Mouse (Mus musculus) heart, embryonic 10.5 days (tissue): ENCODE results near the gene Gm20605. TPM values are rescaled to one million over a fixed set of nuclear protein-coding genes. Genes with fewer than 3 reads are reported as not detected.
"Not testable (repeated sequence)": the region's sequence is repeated elsewhere in the genome, so short reads cannot be mapped to it uniquely, and the experiment has no call there.

ENCODE experiments used
- DNase-seq: peaks from one replicate; pipeline ENCODE4 v3.0.0-alpha.2; 2017; ENCODE audit warnings: low spot score
- H3K27ac ChIP-seq: fragments of 300-500 bp; sonication (generic); 2 replicates; pipeline ENCODE4 v1.5.1; 2016; ENCODE audit warnings: mild to moderate bottlenecking
- H3K27me3 ChIP-seq: fragments of 300-500 bp; sonication (generic); 2 replicates; pipeline ENCODE4 v1.6.1; 2016; ENCODE audit warnings: mild to moderate bottlenecking; ENCODE audit not compliant: poor library complexity, insufficient read depth, severe bottlenecking
- H3K36me3 ChIP-seq: fragments of 300-500 bp; sonication (generic); 2 replicates; pipeline ENCODE4 v1.6.1; 2016; ENCODE audit warnings: mild to moderate bottlenecking, moderate library complexity
- H3K4me1 ChIP-seq: fragments of 300-500 bp; sonication (generic); 2 replicates; pipeline ENCODE4 v1.6.1; 2016; ENCODE audit warnings: mild to moderate bottlenecking
- H3K4me3 ChIP-seq: fragments of 300-500 bp; sonication (generic); 2 replicates; pipeline ENCODE4 v1.5.1; 2016; ENCODE audit warnings: mild to moderate bottlenecking, moderate library complexity
- H3K9me3 ChIP-seq: fragments of 300-500 bp; sonication (generic); 2 replicates; pipeline ENCODE4 v1.6.1; 2016; ENCODE audit warnings: mild to moderate bottlenecking, moderate library complexity
- WGBS: fragments of 180-500 bp; shearing (Covaris S2); methylation state at CpG from one replicate; pipeline ENCODE4 v1.1.7; 2016; 5-methylcytosine and 5-hydroxymethylcytosine counted together
- polyA plus RNA-seq: library from polyadenylated mRNA; unstranded; fragments of >200 nt; fragmentation: Nextera tagmentation; extraction: Ambion mirVana; gene quantifications from 2 replicates; pipeline ENCODE4 v1.2.1, GENCODE M21; 2016

The Gm20605 gene
- polyA plus RNA-seq, 1 experiment from 2014 or later = 9.8 TPM

DNA sequence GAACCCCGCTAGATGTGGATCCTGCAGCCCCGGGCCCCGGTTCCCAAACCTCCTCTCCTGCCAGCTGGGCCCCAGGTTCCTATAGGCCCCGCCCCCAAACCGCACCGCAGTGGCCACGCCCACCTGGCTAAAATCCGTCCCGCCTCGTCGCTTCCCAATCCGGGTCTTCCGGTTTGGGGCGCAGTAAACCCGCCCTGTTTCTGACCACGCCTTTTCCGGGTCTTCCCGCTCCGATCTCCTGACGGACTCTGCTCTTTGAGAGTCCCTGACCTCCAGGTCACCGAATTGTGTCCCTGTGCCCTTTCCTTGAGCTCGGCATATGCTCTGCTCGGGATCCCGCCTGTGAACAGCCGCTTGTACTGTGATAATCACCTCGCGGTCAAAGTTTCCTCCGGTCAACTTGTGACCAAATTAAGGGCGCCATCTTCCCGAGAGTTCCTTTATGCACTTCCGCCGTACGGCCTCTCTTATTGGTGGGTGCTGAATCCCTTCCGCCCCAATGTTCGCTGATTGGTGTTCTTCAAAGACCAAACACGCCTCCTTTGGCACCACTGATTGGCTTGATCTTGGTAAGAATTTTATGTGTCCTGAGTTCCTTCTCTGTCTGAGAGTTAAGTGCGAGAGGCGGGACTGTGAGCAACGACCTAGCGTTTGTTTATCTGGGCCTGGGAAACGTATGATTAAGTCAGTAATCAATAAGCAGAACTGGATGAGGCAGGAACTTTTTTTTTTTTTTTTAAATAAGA, 28.2 kb upstream of the Gm20605 start, which contains the start of gene Mospd3:
TSS of gene Mospd3 (minus strand) at position 440 of the 746 bp plus-strand sequence.
- peak within 1 kb of the TSS; percentile 96 for H3K27ac ChIP-seq
- peak; percentile 99 for DNase-seq
- WGBS = under 1% methylated on average over 41 of the region's 41 CpGs
- peaks cover 26% of the 10 kb centered on the region for H3K36me3 ChIP-seq
- peak within 1 kb of the TSS; percentile 85 for H3K4me3 ChIP-seq
- H3K9me3 ChIP-seq = no peaks in the 10 kb centered on the region
- no peaks in the 10 kb centered on the region for H3K27me3 ChIP-seq
- H3K4me1 ChIP-seq = peaks cover 24% of the 10 kb centered on the region

DNA sequence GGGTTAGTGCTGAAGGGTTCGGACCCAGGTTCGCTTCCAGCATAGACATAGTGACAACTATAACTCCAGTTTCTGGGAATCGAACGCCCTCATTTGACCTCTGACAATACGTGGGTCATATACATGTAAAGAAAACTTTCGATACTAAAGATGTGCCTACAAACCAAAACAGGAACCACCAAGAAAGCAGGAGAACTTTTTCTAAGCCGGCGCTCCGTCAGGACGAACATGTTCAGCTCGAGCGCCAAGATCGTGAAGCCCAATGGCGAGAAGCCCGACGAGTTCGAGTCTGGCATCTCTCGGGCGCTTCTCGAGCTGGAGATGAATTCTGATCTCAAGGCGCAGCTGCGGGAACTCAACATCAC, 27.6 kb upstream of the Gm20605 start:
- peak overlapping the region; percentile 85 for H3K4me3 ChIP-seq
- no peaks in the 10 kb centered on the region for H3K9me3 ChIP-seq
- peaks cover 31% of the 10 kb centered on the region for H3K36me3 ChIP-seq
- no peaks in the 10 kb centered on the region for H3K27me3 ChIP-seq
- under 1% methylated on average over 22 of the region's 22 CpGs for WGBS
- no peak for DNase-seq
- peak overlapping the region; percentile 96 for H3K27ac ChIP-seq
- peaks cover 24% of the 10 kb centered on the region for H3K4me1 ChIP-seq

DNA sequence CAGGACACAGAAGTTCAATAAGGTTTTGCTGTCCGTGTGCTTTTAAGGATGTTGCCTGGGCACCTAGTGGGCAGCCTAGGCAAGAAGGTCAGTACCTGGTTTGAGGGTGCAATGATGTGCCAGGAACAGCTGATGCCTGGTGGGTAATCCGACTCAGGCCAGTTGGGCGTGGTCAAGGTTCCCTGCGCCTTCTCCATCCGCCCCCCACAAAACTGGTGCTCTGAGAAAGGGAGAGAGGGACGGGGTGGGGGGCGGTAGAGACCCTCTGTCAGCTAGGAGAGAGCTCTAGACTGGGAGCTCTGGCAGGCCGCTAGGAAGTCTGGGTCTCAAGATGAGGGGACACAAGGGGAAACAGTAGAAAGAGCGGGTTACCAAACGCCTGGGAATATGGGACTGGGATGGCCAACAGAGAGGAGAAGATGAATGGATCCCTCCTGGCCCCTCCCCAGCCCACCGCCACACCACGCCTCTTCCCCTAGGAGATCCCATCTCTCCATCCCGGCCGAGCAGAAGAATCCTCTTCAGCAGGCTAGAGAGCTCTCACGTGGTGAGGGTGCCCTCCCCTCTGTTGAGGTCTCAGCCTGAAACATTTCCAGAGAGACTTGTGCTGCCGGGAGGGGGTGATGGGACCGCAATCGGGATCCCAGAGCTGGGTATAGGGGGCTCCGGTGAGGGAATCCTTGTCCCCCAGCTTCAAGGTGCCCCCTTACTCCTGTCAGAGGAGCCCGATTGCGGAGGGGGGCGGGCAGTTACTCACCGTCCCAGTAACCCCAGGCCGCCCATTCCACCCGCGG, 20.9 kb upstream of the Gm20605 start:
- Histone ChIP-seq H3K9me3 (no peaks in the 10 kb centered on the region), H3K27me3 (peaks cover 16% of the 10 kb centered on the region), H3K36me3 (peaks cover 41% of the 10 kb centered on the region), H3K4me3 (peak overlapping the region; percentile 52), H3K4me1 (peaks cover 50% of the 10 kb centered on the region), H3K27ac (peak overlapping the region; percentile 72)
- no peak for DNase-seq
- WGBS = 17% methylated on average over 26 of the region's 26 CpGs

DNA sequence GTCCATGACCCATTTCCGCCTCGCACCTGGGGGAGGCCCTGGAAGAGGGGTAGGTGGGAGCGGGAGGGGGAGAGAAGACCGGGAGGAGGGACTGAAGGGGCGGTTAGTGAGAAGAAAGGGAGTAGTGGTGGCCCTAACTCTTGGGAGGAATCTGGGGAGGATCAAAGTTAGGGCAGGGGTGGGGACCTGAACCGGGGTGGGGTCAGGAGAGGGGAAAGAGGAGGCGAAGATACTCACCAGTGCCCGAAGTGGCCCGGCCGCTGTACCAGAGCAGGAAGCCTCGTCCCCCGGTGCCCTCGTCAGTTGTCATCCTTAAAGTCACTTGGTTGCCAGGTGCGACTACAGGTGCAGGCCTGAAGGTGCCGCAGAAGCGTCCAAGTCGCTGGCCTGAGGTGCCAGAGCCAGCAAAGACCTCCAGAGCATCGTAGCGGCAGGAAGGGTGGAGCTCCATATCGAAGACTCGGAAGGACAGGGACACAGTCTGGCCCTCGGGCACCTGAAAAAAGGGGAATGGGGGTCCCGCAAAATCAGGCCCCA, 20.3 kb upstream of the Gm20605 start:
- no peak for DNase-seq
- peaks cover 16% of the 10 kb centered on the region for H3K27me3 ChIP-seq
- H3K9me3 ChIP-seq = no peaks in the 10 kb centered on the region
- H3K36me3 ChIP-seq = peaks cover 39% of the 10 kb centered on the region
- H3K4me3 ChIP-seq = peak overlapping the region; percentile 52
- 15% methylated on average over 23 of the region's 23 CpGs for WGBS
- peak overlapping the region; percentile 72 for H3K27ac ChIP-seq
- H3K4me1 ChIP-seq = peaks cover 57% of the 10 kb centered on the region

DNA sequence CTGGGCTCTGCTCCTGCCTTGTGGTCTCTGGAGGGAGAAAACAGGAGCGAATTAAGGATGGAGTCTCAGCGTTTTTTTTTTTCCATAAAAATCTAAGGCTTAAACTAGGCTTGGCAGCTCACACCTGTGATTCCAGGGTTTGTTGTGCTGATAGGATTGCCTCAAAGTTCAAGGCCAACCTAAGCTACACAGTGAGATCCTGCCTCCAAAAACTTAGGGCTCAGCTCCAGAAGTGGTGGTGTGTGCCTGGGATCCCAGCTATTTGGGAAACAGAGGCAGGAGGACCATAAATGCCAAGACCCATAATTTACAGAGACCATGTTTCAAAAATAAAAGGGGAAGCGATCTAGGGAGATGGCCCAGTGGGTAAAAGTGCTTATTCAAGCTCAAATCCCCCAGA, 19.7 kb upstream of the Gm20605 start:
- Histone ChIP-seq H3K4me3 (peak overlapping the region; percentile 52; the same call in 1 of the 2 replicates), H3K4me1 (peaks cover 60% of the 10 kb centered on the region), H3K27me3 (peaks cover 16% of the 10 kb centered on the region), H3K9me3 (no peaks in the 10 kb centered on the region), H3K36me3 (peaks cover 34% of the 10 kb centered on the region), H3K27ac (peak overlapping the region; percentile 93; the same call in 1 of the 2 replicates)
- no peak for DNase-seq
- WGBS = 61% methylated on average over 3 of the region's 3 CpGs

DNA sequence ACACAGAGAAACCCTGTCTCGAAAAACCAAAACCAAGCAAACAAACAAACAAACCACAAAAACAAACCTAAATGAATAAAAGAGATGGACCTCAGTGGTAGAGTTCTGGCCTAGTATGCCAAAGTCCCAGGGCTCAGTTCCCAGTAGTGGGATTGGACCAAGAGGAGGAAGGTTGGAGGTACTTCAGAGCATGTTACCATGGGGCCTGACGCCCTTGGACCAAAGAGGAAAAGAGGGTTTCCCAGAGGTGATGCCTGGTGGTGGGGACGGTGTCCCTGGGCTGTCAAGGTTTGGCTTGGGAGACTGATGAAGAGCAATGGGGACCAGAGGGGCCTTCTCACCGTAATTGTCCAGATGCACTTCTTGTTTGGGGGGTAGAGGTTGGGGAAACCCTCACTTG, 18.9 kb upstream of the Gm20605 start:
- H3K4me1 ChIP-seq = peaks cover 60% of the 10 kb centered on the region
- 58% methylated on average over 4 of the region's 4 CpGs for WGBS
- peak overlapping the region; percentile 54 for H3K4me3 ChIP-seq
- DNase-seq = no peak
- H3K27me3 ChIP-seq = peaks cover 16% of the 10 kb centered on the region
- peak overlapping the region; percentile 93 for H3K27ac ChIP-seq
- H3K9me3 ChIP-seq = no peaks in the 10 kb centered on the region
- peaks cover 29% of the 10 kb centered on the region for H3K36me3 ChIP-seq

DNA sequence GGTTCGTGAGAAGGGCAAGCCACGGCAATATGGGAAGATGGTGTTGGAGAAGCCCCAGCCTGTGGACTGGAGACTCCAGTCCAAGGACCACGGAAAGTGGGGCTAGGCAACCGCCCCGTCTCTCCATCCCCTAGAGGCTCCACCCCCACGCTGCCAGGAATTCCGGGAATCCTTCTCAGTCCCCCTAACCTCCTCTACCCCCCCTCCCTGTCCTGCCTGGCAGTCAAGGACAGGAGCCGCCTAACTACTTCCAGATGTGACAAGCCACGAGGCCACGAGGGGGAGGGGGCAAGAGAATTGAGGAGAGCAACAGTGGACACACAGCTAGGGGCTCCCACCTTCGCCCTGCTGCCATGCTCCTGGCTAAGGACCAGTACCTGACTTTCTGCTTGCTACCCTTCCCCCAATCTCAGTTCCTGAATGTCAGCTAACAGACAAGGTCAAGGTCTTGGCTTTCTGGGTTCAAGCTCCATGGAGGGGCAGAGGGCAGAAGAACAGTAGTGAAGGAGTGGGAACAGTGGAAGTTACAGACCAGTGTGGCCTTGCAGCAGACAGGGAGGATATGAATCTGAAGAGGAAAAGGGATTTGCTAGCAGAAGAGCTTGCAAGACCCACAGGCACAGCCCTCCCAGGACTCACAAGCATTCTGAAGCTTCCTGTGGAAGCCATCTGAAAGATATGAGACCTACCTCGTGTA, 18.3 kb upstream of the Gm20605 start:
- DNase-seq = peak; percentile 88
- H3K36me3 ChIP-seq = peaks cover 22% of the 10 kb centered on the region
- WGBS = 9% methylated on average over 12 of the region's 12 CpGs
- H3K4me1 ChIP-seq = peaks cover 60% of the 10 kb centered on the region
- H3K27me3 ChIP-seq = peaks cover 16% of the 10 kb centered on the region
- peak overlapping the region; percentile 54 for H3K4me3 ChIP-seq
- H3K27ac ChIP-seq = peak overlapping the region; percentile 93
- H3K9me3 ChIP-seq = no peaks in the 10 kb centered on the region

DNA sequence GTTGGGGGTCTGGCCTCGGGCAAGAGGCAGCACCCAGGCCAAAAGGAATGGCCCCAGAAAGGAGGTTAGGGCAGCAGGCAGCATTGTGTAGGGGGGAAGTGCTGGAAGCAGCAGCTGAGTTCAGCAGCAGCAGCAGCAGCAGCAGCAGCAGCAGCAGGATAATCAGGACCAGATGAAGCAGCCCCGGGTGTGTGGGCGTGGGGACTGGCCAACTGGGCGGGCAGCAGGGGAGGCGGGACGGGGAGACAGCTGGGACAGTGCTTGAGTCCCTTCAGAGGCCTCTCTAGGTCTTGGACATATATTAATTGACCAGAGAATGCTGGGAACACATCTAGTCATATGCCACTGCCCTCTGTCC, 17.8 kb upstream of the Gm20605 start:
- peaks cover 17% of the 10 kb centered on the region for H3K36me3 ChIP-seq
- WGBS = 0% methylated on average over 6 of the region's 6 CpGs
- peak overlapping the region; percentile 54 for H3K4me3 ChIP-seq
- DNase-seq = peak; percentile 85
- peaks cover 60% of the 10 kb centered on the region for H3K4me1 ChIP-seq
- no peaks in the 10 kb centered on the region for H3K9me3 ChIP-seq
- peak overlapping the region; percentile 93 for H3K27ac ChIP-seq
- H3K27me3 ChIP-seq = peaks cover 16% of the 10 kb centered on the region

DNA sequence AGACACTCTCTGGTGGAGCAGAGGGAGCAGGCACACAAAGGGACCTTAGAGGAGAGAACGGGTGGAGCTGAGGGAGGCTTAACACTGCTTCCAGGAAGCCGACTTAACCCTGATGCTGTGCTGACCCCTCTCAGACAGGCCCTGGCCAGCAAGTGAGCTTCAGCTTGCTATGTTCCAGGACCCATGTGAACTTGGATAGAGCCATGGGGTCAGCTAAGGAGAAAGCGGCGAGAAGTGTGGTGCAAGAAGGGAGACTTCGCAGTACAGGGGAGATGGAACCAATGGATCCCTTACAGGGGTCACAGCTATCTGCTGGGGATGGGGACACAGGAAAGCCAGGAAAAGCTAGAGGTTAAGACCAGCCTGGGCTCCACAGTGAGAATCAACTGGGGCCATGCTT, 15.9 kb upstream of the Gm20605 start:
- Histone ChIP-seq H3K36me3 (no peaks in the 10 kb centered on the region), H3K4me1 (peaks cover 56% of the 10 kb centered on the region), H3K4me3 (no peak overlapping the region), H3K27ac (peak overlapping the region; percentile 93), H3K9me3 (no peaks in the 10 kb centered on the region), H3K27me3 (peaks cover 15% of the 10 kb centered on the region)
- WGBS = 69% methylated on average over 5 of the region's 5 CpGs
- DNase-seq = no peak

DNA sequence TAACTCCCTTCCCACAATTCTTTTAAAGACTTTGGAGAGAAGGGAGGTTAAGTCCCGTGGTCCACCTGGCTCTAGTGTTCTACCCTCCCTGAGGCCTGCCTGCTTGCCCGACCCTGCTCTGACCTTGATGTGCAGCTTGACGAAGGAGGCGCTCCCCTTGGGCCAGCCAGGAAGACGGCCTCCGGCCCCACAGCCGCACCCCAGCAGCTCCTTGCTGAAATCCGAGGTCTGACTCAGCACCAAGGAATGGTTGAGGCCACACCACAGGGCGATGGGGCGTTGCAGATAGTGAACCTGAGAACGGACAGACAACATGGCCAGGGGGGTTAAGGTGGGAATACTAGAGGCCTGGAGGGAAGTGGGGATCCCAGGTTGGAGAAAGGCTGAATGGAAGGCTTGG, 15.4 kb upstream of the Gm20605 start, which contains the start of gene Pcolce:
TSS of gene Pcolce (minus strand) at position 235 of the 400 bp plus-strand sequence.
- peaks cover 12% of the 10 kb centered on the region for H3K27me3 ChIP-seq

DNA sequence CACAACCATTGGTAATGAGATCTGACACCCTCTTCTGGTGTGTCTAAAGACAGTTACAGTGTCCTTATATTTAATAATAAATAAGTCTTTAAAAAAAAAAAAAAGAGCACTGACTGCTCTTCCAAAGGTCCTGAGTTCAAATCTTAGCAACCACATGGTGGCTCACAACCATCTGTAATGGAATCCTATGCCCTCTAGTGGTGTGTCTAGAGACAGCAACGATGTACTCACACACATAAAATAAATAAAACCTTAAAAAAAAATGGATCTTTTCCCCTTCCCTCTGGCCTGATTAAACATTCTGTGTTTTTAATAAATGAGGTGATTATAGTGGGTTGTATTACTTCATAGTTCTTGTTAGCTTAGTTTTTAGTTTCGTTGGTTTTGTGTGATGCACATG, 14.1 kb upstream of the Gm20605 start:
- H3K4me3 ChIP-seq, H3K9me3 ChIP-seq, H3K27ac ChIP-seq, DNase-seq, H3K36me3 ChIP-seq: not testable (repeated sequence)
- peaks cover 18% of the 10 kb centered on the region for H3K27me3 ChIP-seq
- H3K4me1 ChIP-seq = peaks cover 42% of the 10 kb centered on the region
- 87% methylated on average over 2 of the region's 2 CpGs for WGBS

More for the DNA sequence above, 15.4 kb upstream of the Gm20605 start, which contains the start of gene Pcolce:
- H3K4me1 ChIP-seq = peaks cover 51% of the 10 kb centered on the region
- WGBS = 32% methylated on average over 11 of the region's 11 CpGs
- no peaks in the 10 kb centered on the region for H3K9me3 ChIP-seq
- DNase-seq = no peak
- no peaks in the 10 kb centered on the region for H3K36me3 ChIP-seq
- H3K4me3 ChIP-seq = no peak within 1 kb of the TSS
- H3K27ac ChIP-seq = peak within 1 kb of the TSS; percentile 93

DNA sequence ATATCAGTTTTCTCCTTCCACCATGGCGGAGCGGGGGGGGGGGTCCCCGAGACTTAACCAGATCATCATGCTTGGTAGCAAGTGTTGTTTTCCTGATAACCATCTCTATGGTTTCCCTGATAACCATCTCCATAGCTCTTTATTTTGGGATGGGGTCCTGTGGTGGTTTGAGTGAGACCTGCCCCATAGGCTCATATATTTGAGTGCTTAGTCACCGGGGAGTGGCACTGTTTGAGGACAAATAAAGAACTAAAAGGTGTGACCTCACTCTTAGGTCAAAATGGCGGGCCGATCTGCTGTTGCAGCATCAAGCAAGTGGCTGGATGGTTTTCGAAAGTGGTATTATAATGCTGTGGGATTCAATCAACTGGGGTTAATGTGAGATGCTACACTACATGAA, 13.6 kb upstream of the Gm20605 start:
- Histone ChIP-seq H3K9me3 (no peaks in the 10 kb centered on the region), H3K27ac (no peak overlapping the region), H3K36me3 (no peaks in the 10 kb centered on the region)

More for the DNA sequence above, 13.6 kb upstream of the Gm20605 start:
- H3K4me1 ChIP-seq = peaks cover 37% of the 10 kb centered on the region
- no peak for DNase-seq
- H3K27me3 ChIP-seq = peaks cover 18% of the 10 kb centered on the region
- no peak overlapping the region for H3K4me3 ChIP-seq
- 84% methylated on average over 7 of the region's 7 CpGs for WGBS
